Mouse (Mus musculus) adrenal gland (tissue): Measurements from ENCODE around the gene Capza3.

Experiments used
- intact Hi-C: fragments of 180-260 bp; cut with DNase I; formaldehyde crosslinking; loops from one replicate; pipeline ENCODE4 v1.15.1; 2025
- long read RNA-seq, 2 experiments: library from polyadenylated mRNA; unstranded; transcript quantifications; one replicate each; pipeline ENCODE4 v2.0.0; 2020; ENCODE audit warnings: borderline replicate concordance in 1 of 2; ENCODE audit not compliant: insufficient replicate concordance in 1 of 2

The Capza3 gene
- long read RNA-seq, experiment 1 = 0 reads
- long read RNA-seq, experiment 2 = 0 reads

DNA sequence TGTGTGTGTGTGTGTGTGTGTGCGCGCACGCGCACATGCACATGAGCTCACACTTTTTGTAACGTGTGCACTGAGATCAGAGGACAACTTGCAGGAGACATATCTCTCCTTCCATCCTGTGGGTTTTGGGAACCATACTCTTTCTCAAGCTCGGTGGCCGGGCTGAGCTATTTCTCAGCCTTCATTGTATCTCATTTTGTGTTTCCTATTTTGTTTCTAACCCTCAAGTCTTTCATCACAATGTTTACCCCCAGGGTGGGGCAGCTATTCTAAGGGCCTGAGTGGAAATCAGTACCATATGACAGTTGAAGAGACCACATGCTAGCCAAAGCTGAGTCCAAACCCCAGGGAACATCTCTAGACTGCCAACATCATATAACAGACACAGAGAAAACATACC, at the start of gene Capza3:
TSS of gene Capza3 (plus strand) at position 301 of the 400 bp plus-strand sequence.
- intact Hi-C loops = no loop called here

- intact Hi-C loops = no loop called here
Observed at GRCm38 (mm10) chr6:140005181-140005580, 35.9 kb upstream of the Capza3 start.

GRCm38 (mm10) chr6:140024404-140024803, 16.6 kb upstream of the Capza3 start:
- intact Hi-C loops = no loop called here

GRCm38 (mm10) chr6:140041357-140041756, 305 bp downstream of the Capza3 start, which contains the start of gene Plcz1:
Gene Plcz1, minus strand, starts transcription at chr6:140041457.
- intact Hi-C loops = no loop called here

DNA sequence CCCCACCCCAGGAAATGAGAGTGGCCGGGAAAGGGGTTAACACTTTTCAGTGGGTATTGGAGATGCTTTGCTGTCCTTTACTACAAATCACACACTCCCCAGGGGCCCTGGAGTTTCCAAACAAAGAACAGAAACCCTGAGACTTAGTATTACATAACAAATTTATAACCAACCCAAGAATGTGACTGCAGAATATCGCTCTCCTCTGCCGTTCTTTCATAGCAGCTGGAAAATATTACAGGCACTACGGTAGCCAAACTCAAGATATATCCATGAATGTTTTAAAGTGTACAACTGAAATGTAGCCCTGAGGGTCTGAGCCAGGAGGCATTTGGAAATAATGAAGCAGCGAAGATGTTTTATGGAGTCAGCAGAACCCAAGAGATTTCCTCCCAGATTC, 10.4 kb downstream of the Capza3 start:
- intact Hi-C loops = no loop called here

DNA sequence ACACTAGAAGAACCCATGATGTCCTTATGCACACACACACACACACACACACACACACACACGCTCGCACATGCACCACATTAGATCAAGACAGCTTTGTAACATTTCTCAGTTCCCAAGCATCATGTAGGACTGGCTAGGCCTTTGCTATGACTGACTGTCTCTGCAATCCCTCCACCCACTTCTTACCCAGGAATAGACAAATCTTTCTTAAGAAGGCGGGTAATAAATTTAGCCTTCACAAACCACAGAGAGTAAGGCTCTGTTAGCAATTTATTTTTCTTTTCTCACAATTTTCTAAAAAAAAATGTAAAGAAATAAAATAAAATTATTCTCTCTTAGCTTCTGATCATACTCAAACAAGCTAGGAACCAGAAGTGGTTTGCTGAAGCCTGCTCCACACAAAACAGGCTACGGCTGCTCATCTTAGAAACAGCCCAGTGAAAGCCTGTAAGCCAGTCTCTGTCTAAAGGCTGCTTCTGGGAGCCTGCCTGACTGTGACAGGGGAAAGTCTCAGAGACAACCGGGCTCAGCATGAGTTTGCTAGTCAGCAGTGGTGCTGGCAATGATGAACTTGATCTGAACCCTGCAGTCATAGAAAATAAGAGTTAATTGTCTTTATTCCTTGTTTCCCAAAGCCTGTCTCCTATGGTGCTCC, 13.3 kb downstream of the Capza3 start:
- intact Hi-C loops = no loop called here

- intact Hi-C loops = no loop called here
Observed at GRCm38 (mm10) chr6:140069177-140069576, 28.1 kb downstream of the Capza3 start.

DNA sequence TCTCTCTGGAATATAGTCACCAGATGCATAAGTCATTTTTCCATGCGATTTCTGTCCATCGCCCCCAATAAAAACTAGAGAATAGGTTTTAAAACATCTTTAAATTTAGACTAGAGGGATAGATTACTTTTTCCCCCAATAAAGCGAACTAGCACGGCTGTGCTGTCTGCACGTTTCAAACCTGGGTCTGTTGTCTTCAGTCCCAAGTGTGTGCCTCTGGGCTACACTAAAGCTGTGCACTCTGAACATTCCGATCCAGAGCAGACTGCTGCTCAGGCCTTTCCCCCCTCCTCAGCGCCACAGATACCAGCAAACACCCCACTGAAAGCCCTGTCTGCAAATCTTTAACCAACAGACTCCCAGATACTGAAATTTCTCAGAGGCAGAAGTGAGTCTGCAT, 39.9 kb downstream of the Capza3 start:
- intact Hi-C loops = no loop called here

DNA sequence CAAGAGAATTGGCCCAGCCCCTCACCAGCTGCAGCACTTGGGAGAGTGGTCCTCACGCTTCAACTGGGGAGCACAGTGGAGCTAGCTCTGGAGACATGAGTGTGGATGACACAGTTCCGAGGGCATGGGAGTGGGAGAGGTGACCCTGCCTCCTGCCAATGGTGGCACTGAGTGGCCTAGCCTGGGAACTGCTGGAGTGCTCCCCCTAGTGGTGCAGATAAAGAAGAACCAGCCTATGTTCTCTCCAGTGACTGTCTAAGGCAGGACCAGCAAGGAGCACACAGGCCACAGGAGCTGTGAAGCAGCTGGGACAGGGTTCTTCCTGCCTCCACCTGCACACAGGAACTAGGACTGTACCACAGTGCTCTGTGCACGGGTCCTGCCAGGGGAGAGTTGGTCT, 40.7 kb downstream of the Capza3 start:
- intact Hi-C loops = no loop called here

DNA sequence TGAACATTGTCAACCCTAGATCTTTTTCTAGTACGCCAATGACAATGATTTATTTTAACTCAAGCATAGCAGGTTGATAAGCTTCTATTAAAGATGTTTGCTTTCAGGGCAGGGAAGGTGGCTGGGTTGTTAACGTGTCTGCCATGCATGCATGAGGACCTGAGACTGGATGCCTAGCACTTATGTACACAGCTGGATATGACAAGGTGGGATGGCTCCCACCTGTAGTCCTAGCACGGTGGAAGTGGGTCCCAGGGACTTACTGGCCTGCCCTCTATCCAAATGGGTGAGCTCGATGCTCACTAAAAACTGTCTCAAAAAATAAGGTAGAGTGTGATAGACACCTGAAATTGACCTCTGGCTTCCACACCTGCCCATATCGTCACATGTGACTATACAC, 48.8 kb downstream of the Capza3 start:
- intact Hi-C loops = no loop called here
